Mouse (Mus musculus): Measurements from ENCODE around the gene Lrig2. TPM values are rescaled to one million over a fixed set of nuclear protein-coding genes. Genes with fewer than 3 reads are reported as not detected.
A peak's percentile ranks its signal among the peaks of the same experiment; 100 is the strongest.

The Lrig2 gene
- polyA plus RNA-seq, 1 experiment from 2014 or later: 27.7 TPM

DNA sequence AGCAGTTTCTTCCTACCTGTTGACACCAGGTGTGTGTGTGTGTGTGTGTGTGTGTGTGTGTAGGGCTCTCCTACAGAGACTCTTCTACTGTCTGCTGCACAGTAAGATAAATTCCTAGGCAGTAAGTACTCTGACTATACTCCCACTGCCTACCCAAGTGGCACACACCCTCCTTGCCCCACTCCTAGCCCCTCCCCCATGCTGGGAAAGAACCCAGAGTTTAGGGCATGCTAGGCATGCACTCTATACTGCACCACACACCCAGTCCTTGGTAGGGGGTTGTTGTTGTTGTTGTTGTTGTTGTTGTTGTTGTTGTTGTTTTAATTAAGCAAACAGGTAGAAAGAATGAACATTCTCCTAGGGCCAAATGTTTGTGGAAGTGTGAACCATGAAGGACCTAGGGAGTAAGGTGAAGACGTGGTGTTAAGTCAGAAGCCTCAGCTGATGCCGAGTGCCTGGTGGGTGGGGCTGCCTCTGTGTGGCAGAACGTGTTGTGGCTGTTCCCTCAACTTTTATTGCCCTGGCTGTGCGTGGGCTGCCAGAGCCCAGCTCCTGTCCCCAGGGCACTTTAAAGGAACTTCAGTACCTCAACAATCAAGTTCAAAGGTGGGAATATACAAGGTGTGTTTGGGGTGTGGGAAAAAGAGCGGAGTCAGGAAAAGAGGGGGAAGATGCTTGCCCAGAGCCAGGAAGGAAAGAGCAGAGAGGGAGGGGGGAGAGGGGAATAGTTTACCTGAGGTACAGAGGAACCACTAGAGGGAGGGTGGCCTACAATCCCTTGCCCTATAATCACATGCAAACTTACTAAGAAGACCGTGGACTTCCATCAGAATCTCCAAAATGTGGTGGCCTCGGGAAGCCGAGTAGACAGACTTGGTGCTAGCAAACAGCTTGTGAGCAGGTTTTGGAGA, 152.2 kb downstream of the Lrig2 start:
- no peaks in the 10 kb centered on the region for H3K9me3 ChIP-seq

GRCm38 (mm10) chr3:104358747-104359146, 153.0 kb downstream of the Lrig2 start:
- Histone ChIP-seq H3K27ac (no peak overlapping the region), H3K4me2 (replicated peaks) (no peak overlapping the region), H3K9me3 (no peaks in the 10 kb centered on the region), H3K36me3 (no peaks in the 10 kb centered on the region), H3K4me1 (no peaks in the 10 kb centered on the region), H3K27me3 (no peaks in the 10 kb centered on the region), H3K9ac (no peak overlapping the region), H3K4me3 (no peak overlapping the region)
- no peak for ATAC-seq (ENCODE audit: insufficient number of reproducible peaks, insufficient read depth, low FRiP score, low TSS enrichment)
- WGBS: 77% methylated on average over 5 of the region's 5 CpGs

More for the DNA sequence above, 152.2 kb downstream of the Lrig2 start:
- no peaks in the 10 kb centered on the region for H3K4me1 ChIP-seq
- no peak overlapping the region for H3K9ac ChIP-seq
- ATAC-seq (ENCODE audit: insufficient number of reproducible peaks, insufficient read depth, low FRiP score, low TSS enrichment): 0 out of 2 replicates have a peak, but pooled peaks have one; percentile 22
- no peak overlapping the region for H3K27ac ChIP-seq
- no peak overlapping the region for H3K4me3 ChIP-seq
- H3K27me3 ChIP-seq: no peaks in the 10 kb centered on the region
- 59% methylated on average over 8 of the region's 8 CpGs for WGBS
- H3K4me2 ChIP-seq (replicated peaks): no peak overlapping the region
- H3K36me3 ChIP-seq: no peaks in the 10 kb centered on the region

- no peaks in the 10 kb centered on the region for H3K4me1 ChIP-seq
- H3K27me3 ChIP-seq: no peaks in the 10 kb centered on the region
- WGBS: 94% methylated on average over 5 of the region's 5 CpGs
- H3K36me3 ChIP-seq: no peaks in the 10 kb centered on the region
- H3K4me3 ChIP-seq: no peak overlapping the region
- ATAC-seq (ENCODE audit: insufficient number of reproducible peaks, insufficient read depth, low FRiP score, low TSS enrichment): no peak
- no peak overlapping the region for H3K27ac ChIP-seq
- no peaks in the 10 kb centered on the region for H3K9me3 ChIP-seq
- no peak overlapping the region for H3K9ac ChIP-seq
- H3K4me2 ChIP-seq (replicated peaks): no peak overlapping the region
Measured at GRCm38 (mm10) chr3:104356106-104356505, 155.6 kb downstream of the Lrig2 start.

DNA sequence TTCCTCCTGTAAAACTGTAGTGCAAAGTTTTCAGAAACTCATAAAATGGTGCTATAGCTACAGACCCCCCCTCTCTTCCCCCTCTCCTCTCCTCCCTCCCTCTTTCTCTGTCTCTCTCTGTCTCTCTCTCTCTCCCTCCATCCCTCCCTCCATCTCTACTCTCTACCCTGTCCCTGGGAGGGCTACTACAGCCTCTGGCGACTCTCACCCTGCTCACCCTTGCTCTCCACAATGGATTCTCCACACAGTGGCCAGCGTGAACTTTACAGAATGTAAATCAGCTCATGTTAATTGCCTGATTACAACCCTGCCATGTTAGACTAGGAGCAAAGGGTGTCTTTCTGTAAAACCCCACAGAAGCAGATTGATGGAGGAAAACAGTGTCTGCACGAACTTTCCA, 157.8 kb downstream of the Lrig2 start:
- 56% methylated on average over 3 of the region's 3 CpGs for WGBS
- no peak overlapping the region for H3K4me3 ChIP-seq

GRCm38 (mm10) chr3:104352358-104353060, 159.2 kb downstream of the Lrig2 start:
- WGBS: 63% methylated on average over 7 of the region's 7 CpGs
- no peak for ATAC-seq (ENCODE audit: insufficient number of reproducible peaks, insufficient read depth, low FRiP score, low TSS enrichment)

More for the DNA sequence above, 157.8 kb downstream of the Lrig2 start:
- Histone ChIP-seq H3K9ac (no peak overlapping the region), H3K27me3 (no peaks in the 10 kb centered on the region), H3K36me3 (no peaks in the 10 kb centered on the region), H3K4me2 (replicated peaks) (no peak overlapping the region), H3K4me1 (peaks cover 12% of the 10 kb centered on the region; the same call in 1 of the 2 replicates), H3K27ac (no peak overlapping the region), H3K9me3 (no peaks in the 10 kb centered on the region)
- ATAC-seq (ENCODE audit: insufficient number of reproducible peaks, insufficient read depth, low FRiP score, low TSS enrichment): no peak

GRCm38 (mm10) chr3:104350253-104350945, 161.3 kb downstream of the Lrig2 start:
- no peak overlapping the region for H3K9ac ChIP-seq
- no peak overlapping the region for H3K27ac ChIP-seq
- 82% methylated on average over 2 of the region's 2 CpGs for WGBS
- no peak for ATAC-seq (ENCODE audit: insufficient number of reproducible peaks, insufficient read depth, low FRiP score, low TSS enrichment)
- H3K4me1 ChIP-seq: peaks cover 14% of the 10 kb centered on the region; the same call in 1 of the 2 replicates
- H3K36me3 ChIP-seq: no peaks in the 10 kb centered on the region
- no peak overlapping the region for H3K4me3 ChIP-seq
- H3K4me2 ChIP-seq (replicated peaks): no peak overlapping the region
- H3K9me3 ChIP-seq: no peaks in the 10 kb centered on the region
- H3K27me3 ChIP-seq: no peaks in the 10 kb centered on the region

More at GRCm38 (mm10) chr3:104352358-104353060, 159.2 kb downstream of the Lrig2 start:
- H3K27me3 ChIP-seq: no peaks in the 10 kb centered on the region
- H3K9ac ChIP-seq: no peak overlapping the region
- peaks cover 14% of the 10 kb centered on the region; the same call in 1 of the 2 replicates for H3K4me1 ChIP-seq
- H3K36me3 ChIP-seq: no peaks in the 10 kb centered on the region
- no peak overlapping the region for H3K27ac ChIP-seq
- no peaks in the 10 kb centered on the region for H3K9me3 ChIP-seq
- no peak overlapping the region for H3K4me3 ChIP-seq
- no peak overlapping the region for H3K4me2 ChIP-seq (replicated peaks)

DNA sequence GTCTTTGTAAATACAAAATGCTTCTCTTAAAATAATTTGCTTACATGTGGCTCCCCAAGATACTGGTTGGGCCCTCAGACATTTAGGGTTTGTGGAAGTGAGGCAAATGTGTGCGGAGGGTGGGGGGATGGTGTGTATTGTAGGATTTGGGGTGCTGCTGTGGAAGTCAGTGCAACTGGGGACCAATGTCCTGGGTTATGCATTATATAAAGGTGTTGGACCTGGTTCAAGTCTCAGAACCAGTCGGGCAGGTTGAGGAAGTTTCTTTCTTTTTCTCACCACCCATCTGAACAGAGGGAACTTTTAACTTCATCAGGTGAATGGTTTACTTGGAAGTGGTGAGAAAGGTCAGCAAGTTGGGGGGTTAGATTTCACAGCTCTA, 161.9 kb downstream of the Lrig2 start:
- Histone ChIP-seq H3K4me3 (no peak overlapping the region), H3K27ac (no peak overlapping the region), H3K4me2 (replicated peaks) (no peak overlapping the region), H3K4me1 (peaks cover 14% of the 10 kb centered on the region; the same call in 1 of the 2 replicates), H3K9me3 (no peaks in the 10 kb centered on the region), H3K9ac (no peak overlapping the region), H3K27me3 (no peaks in the 10 kb centered on the region), H3K36me3 (no peaks in the 10 kb centered on the region)
- ATAC-seq (ENCODE audit: insufficient number of reproducible peaks, insufficient read depth, low FRiP score, low TSS enrichment): no peak
- 68% methylated on average over 2 of the region's 2 CpGs for WGBS

DNA sequence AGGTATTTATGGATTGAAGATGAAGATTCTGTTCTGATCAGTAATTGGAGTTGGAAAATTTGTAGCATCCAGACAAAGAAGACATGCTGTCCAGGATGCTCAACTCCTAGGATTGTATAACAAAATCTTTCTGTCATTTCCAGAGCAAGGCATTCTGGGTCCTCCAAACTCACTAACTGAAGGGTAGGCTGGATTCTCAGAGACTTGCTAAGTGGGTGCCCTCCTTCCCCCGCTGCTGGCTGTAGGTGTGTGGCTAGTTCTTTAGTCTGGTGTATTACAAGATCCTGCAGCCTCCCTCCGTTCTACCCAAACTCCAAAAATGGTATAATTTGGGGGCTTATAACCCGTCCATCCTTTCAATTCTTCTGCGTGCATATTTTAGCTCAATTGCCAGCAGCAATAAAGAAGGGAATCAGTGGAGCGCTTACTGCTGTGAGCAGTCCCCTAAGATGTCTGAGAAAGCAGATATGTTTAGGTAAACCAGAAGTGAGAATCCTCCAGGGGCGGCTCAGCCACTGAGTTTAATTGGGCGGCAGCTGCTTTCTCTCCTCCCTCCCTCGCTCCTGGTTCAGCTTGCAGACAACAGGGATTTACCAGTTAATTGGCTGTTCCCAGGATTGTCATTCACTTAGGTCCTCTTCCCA, 162.4 kb downstream of the Lrig2 start:
- 23% methylated on average over 8 of the region's 8 CpGs for WGBS
- Histone ChIP-seq H3K9me3 (no peaks in the 10 kb centered on the region), H3K4me1 (peaks cover 14% of the 10 kb centered on the region; the same call in 1 of the 2 replicates), H3K27ac (no peak overlapping the region), H3K36me3 (no peaks in the 10 kb centered on the region), H3K9ac (no peak overlapping the region), H3K4me2 (replicated peaks) (no peak overlapping the region), H3K27me3 (no peaks in the 10 kb centered on the region), H3K4me3 (no peak overlapping the region)
- no peak for ATAC-seq (ENCODE audit: insufficient number of reproducible peaks, insufficient read depth, low FRiP score, low TSS enrichment)

Other genes with a start within 250 kb of the Lrig2 start
- gene Slc16a1, start 126.8 kb upstream of the Lrig2 start, polyA plus RNA-seq (2016; fragmentation: Nextera tagmentation; extraction: Ambion mirVana): 30.8 and 35.7 TPM in 2 replicates

Measured in embryonic facial prominence, embryonic 12.5 days (tissue).